Mouse (Mus musculus) T-helper 1 cell (primary cell): ENCODE measurements at regions not wholly inside any gene's neighbourhood (a gene's known extent, or its start where the extent isn't known, plus 50 kb on each side); places are given as distances from the start of the nearest gene placed in this dataset.

Experiments
- in situ Hi-C: fragments of 300-600 bp; cut with MboI, MseI; formaldehyde crosslinking; loops from one replicate; pipeline ENCODE4 v1.15.1; 2025; ENCODE audit warnings: high pct_unique_total_duplicates

DNA sequence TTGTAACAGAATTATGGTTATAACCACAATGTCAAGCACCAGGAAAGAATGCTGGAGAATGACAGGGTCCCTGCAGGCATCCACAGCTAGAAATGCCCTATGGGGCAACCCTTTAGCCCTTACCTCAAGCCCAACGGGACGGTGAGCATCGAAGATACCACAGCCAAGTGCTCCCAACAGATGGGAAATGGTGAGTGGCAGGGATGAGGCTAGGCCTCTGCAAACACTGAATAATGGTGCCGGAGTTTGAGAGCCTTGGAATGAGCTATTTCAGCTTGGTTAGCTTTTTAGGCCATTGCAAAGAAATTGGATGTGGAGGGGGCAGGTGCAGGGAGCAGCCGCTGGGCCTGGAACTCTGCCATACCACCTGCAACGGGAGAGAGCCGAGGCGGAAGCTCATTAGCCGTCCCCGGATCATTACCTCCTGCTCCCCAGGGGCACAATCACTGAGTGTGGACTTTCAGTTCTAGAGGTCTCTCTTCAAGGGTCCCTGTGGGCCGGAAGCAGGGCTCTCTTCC, 117.9 kb downstream of the Usp31 start:
- in situ Hi-C loops: loop anchor here (10.0 kb wide), 1 partner anchor 814 kb away; no protein-coding TSS in a partner anchor

DNA sequence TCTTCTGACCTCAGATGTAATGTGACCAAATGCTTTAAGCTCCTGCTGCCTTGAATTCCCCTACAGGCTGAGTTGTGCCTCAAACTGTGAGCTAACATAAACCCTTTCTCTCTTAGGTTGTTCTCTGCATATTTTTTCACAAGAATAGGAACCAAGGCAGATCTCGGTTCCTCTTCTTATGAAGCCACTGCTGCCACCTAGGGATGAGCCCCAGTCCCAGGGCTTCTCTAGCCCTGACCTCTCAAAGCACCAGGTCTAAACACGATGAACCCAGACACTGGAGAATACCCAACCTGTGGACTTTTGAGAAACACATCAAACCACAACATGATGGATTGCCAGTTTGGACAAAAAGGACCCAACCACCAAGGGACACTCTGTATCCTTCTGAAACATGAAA, 119.3 kb downstream of the Usp31 start:
- in situ Hi-C loops: loop anchor here (10.0 kb wide), 1 partner anchor 813 kb away; no protein-coding TSS in a partner anchor

DNA sequence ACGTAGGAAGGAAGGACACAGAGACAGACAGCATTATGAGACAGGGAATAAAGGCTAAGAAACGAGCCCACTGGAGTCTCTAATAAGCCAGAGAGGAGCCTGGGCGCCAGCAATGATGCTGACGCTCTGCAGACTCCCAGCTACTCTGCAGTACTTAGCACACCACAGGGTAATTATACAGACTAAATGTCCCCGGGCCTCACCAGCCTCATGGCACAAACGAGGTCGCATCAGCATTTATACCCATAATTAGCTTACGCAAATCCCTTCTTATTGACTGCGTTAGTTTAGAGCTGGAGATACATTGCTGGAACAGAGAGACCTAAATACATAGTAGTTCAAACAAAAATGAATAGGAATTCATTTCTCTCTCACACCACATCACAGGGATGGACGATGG, 121.3 kb downstream of the Usp31 start:
- in situ Hi-C loops: loop anchor here (10.0 kb wide), 1 partner anchor 811 kb away; no protein-coding TSS in a partner anchor

DNA sequence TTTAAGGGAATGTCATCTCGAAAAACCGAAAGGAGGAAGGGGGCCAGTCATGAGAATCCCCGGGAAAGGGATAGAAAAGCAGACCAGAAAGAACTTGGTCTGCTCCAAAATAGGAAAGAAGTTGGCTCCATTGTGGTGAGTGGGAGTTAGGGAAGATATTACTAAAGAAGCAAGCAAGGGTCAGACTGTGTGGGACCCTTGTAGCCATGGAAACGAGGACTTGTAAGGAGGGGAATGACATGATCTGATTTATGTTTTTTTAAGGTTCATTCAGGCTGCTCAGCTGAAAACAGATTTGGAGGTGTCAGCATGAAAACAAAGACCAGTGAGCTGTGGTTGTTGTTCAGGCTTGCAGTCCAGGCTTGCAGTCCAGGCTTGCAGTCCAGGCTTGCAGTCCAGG, 127.6 kb downstream of the Usp31 start:
- in situ Hi-C loops: no loop called here

DNA sequence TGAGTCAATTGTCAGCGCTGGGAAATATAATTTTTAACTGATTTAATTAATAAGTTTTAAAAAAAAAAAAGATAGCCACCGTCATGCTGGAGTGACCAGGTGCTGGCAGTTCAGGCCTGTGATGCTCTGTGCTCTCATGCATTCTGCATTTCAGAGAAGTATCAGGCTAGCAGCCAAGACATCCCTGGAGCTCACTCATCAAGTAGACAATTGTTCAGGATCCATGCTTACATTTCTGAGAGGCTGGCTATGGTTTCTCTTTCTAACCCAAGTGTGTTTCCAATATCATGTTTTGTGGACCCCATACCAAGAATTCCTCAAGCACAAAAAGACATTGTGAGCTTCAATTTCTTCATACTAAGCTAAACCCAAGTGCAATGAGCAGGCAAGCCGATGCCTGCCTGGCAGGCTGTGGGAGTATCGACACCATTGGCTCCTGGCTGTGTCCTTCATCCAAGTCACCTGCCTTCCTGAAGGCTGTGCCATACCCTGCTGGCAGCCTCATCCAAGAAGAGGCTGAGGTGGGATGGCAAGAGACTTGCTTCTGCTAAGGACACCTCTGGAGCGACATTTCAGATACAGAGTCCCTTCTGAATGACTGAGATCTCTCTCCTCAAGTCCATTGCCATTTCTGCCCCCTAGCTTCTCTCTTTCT, 134.2 kb downstream of the Usp31 start:
- in situ Hi-C loops: no loop called here

DNA sequence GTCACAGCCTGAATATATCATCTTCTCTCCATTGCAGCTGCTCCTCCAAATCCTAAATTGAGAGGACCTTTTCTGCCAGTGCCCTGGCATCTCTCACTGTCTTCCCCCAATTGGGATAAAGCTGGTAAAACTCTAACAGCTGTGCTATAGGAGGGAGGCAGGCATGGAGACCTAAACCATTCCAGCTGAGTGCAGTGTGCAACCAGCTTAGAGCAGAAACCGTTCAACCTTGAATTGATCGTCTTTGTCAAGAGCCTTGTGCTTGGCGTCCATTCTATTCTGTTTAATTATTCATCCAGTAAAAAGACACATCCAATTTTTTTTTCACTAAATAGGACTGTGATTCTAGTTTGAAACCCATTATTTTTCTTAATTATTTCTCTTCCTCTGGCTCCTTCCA, 135.3 kb downstream of the Usp31 start:
- in situ Hi-C loops: no loop called here

DNA sequence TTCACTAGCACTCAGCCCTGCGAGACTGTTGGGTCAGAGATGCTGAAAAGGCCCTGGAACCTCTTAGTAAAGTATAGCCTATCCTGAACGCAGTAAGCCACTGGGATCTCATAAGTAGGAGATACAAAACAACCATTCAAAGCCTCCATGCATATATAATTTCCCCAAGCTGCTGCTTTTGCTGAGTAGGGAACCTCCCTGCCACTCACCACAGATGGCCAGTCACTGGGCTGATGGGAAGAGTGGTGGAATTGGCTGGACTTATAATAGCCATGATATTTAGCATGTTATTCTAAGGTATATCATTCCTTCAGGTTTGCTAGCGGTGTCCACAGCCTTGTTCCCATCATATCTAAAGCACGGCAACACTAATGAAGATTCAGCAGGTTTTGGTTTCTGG, 135.8 kb downstream of the Usp31 start:
- in situ Hi-C loops: no loop called here

DNA sequence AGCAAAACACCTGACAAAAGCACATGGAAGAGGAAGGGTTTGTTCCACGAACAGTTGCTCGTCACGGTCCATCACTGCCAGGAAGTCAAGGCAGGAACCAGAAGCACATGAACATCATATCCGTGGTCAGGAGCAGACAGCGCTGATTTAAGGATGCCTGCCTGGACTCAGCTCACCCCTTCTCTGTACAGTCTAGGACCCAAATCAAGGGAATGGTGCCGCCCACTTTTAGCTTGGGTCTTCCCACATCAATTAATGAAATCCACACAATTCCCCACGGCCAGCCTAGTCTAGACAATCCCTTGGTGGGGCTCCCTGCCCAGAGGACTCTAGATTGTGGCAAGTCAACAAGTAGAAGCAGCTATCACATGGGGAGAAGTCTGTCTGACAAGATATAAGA, 137.8 kb downstream of the Usp31 start:
- in situ Hi-C loops: no loop called here

DNA sequence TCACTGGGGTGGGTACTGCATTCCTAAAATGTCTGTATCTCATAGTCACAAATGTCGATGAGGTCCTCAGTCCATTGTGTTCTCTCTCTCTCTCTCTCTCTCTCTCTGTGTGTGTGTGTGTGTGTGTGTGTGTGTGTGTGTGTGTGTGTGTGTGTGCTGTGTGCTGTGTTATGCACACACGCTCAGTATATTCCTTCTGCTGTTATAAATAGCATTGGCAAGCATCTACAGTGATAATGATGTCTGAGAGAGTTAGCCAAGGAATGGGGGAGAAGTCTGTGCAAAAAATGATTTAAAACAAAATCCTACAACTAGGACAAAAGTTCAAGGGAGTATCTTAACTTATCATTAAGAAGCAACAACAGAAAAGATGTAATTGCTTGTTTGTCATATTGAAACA, 139.0 kb downstream of the Usp31 start:
- in situ Hi-C loops: no loop called here

DNA sequence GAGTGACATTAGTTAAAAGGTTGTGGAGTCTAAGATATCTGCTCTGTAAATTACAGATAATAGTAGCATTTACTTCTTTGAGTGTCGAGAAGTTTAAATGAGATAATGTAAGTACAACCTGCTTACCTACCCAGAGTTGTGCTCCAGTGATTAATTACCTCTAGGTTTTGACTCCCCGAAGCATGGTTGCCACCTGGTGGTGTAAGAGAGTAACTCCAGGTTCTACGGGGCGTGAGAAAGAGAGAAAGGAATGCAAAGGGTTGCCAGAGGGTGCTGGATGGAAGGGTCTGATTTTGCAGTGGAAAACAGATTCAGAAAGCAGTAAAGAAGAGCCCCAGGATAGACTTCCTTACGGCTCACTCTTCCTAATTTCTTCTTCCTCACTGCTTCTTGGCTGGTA, 143.5 kb downstream of the Usp31 start:
- in situ Hi-C loops: no loop called here

DNA sequence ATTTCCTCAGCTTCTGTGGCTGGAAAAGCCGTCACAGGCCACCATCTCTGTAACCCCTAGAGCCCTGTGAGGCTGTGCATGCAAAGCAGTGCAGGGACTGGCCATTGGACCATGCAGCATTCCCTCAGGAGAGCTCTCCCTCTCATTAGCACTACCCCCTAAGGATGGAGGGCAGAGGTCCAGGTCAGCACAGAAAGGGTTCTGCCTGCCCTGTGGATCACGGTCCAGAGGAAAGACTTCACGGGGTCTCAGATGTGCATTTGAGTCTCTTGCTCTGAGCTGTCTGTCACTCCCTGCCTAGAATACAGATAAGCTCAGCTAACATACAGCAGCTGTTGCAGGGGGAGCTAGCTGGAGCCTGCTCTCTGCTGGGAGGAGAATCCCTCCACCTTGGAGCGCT, 151.6 kb downstream of the Usp31 start:
- in situ Hi-C loops: no loop called here
